Mouse (Mus musculus) adrenal gland, postnatal 4 days (tissue): ENCODE data around the gene Krt79. TPM values are rescaled to one million over a fixed set of nuclear protein-coding genes. Genes with fewer than 3 reads are reported as not detected.

Source experiments
- DNase-seq, 2 experiments: peaks; one replicate each; pipeline ENCODE4 v3.0.0; 2021 to 2022; ENCODE audit warnings: low spot score in 2 of 2, mixed read lengths in 2 of 2
- microRNA-seq: library from miRNA; unstranded; fragments of <30 nt; microRNA quantifications from one replicate; pipeline ENCODE4 v1.2.0, GENCODE M21; 2021
- total RNA-seq, 2 experiments: library from RNA; stranded (reverse); gene quantifications; 2 replicates each; pipeline ENCODE4 v1.2.3; 2021

The Krt79 gene
- total RNA-seq, 2 experiments from 2014 or later: 1.2 to 1.4 TPM

DNA sequence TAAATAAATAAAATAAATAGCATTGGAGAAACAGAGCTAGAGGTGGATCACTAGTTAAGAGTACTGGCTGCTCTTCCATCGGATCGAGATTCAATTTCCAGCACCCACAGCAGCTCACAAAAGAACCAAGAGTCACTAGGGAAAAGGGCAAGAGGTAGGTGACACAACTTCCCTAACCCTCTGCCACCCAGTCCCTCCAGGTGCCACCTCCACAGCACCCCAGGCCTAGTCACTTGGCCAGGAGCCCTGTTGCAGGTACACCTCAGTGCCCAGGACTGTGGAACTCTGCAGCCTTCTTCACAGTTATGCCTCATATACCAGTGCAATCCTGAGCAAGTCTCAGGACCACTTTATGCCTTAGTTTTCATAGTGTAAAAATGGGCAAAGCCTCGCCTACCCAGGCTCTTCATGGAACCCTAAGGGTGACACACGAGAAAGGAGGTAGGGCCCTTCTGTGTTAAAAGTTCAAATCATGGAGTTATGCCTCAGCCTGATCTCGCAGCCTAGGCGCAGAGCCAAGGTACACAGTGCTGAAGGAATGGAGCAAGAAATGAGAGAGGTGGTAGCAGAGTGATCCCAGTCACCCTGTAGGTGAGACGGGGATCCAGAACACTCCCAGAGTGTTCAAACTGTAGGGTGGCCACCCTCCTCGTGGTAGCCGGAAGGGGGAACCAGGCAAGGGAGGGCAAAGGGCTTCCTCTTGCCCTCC, 1.4 kb downstream of the Krt79 start:
- DNase-seq: no peak

DNA sequence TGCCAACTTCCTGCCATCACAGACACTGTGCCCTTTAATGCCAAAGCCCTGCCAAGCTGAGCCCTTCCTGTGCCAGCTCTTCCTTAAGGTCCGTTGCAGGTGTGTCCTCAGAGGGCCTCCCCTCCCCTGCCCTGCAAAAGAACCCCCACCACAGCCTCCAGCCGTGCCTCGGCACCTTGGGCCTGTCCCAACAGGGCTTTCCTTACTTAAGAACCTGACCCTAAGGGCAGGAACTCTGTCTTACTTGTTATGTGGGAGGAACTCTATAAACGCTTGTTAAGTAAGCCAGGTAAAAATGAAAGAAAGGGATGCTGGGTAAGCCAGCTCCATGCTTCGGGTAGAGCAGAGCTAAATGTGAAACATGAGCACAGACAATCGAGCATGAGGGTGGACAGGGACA, 7.1 kb downstream of the Krt79 start:
- no peak for DNase-seq

DNA sequence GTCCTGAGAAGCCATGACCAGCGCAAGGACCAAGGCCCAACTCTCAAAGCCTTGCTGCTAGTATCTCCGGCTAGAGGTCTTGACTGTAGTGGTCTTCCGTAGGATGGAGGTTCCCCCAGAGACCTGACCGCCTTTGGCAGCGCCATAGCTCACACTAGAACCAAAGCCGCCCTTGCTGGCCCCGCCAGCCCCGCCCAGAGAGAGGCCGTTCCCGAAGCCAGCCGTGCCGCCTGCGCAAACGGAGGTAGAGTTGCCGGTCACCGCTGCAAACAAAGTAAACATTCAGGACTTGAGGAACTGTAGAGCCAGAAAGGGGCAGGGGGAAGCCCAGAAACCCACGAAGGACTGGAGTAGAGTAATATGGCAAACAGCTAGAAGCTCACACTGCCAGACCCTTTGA, 10.5 kb downstream of the Krt79 start:
- no peak for DNase-seq

DNA sequence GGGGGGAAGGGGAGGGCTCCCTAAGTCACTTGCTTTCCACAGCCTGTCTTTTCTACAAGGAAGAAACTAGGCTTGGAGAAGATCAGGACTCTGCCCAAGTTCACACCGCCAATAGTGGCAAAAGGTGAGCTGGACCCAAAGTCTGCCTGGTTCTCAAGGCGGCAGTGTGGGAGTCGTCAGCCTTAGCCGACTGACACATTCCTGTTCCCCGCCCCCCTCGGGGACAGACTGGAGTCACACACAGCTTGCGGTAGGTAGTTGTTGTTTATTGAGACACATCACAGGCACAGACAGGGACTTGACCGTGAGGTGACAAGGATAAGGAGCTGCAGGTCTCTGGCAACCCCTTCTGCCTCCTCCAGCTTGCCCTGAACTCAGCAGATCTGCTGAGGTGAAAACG, 11.0 kb downstream of the Krt79 start:
- no peak for DNase-seq

DNA sequence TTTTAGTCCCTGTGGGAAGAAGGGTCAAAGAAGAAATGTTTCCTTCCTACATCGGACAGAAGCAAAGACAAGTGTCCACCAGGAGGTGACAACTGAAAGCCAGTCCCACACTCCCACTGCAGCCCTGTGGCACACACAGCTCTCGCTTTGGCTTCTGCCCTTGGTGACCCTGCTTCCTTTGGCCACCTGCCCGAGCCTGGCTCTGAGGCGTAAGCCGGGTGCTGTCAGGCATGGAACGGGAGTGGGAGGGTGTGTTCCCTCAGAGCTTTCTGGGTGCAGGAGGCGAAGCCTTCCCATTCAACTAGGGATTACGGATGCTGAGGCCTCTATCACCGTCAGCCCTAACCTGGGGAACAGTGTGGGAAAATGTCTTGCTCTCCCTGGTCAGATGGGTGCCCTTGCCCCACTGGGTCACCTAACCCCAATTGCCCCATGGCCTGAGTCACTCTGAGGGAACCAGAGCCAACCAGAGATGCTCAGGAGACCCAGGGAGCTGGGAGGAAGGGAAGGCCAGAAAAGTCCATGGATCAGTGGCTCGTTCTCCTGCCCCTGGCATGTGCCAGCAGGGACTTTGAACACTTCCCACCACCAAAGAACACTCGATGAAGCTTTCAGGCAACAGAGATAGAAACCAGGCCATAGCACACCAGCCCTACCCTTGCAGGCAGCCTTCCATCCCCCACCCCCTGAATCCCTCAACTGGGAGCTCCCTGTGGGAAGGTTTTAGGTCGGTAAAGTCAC, 12.6 kb downstream of the Krt79 start:
- no peak for DNase-seq

DNA sequence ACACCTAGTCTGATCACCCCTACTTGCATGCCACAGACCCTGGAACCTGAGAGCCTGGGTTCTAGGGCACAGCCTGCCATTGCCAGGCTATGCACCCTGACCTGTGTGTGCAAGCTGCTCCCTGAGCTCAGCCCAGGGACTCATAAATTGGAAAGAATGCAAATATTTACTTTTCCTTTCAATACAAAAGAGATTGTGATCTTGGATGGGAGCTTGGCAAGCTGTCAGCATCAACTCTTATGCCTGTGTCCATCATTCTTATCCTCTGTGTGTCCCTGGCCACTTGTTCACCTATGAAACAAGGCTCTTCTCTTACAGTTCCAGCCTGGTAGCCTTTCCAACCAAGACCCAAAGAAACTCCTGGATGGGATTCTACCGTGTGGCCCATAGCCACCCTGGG, 15.1 kb downstream of the Krt79 start:
- no peak for DNase-seq

DNA sequence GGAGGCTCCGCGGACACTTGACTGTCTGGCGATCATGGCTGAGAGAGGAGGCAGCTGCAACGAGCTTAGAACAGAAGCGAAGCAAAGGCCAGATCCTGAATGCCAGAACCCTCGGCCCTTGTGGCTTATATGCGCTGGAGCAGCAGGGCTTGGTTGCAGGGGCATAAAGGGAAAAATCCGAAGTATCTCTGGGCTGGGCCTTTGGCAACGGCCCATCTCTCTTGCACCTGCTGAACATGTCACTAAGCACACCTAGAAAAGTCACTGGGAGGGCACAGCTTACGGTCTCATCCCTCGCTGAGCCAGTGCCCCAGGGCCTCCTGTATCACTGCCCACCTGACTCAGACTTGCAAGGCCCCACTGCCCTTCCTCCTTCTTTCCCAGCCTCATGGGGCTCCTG, 15.5 kb downstream of the Krt79 start, which contains the start of gene Krt4:
Krt4 (minus strand) TSS at position 101 of the 400 bp plus-strand sequence.
- DNase-seq: no peak

DNA sequence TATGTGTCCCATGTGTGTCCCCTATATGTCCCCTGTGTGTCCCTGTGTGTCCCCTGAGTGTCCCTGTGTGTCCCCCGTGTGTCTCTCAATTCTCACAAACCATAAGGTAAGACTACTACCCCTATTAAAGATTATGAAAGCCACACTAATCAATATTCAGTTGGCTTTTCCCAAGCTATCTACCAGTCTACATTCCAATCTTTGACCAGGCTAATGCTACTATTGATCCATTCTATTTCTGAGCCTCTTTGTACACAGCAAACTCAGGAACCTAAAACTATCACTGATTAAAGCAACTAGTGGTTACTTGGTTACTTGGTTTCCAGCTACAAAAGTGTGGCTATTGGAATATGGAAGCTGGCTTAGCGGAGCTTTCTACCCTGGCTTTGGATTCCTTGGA, 17.8 kb downstream of the Krt79 start:
- DNase-seq: no peak

DNA sequence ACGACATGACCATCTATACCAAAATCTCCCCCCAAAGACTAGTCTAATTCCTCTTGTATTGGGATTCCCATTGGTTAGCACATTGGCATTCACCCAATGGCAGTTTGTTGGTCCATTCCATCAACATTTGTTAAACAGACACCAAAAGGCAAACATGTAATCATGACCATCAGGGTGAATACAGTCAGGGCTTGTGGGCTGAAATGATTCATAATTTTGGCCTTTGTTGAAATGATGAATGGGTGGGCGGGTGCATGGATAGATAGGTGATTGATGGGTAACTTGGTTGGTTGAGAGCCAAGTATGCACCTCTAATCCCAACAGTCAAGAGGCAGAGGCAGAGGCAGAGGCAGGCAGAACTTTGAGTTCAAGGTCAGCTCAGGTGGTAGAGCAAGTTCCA, 24.1 kb downstream of the Krt79 start:
- DNase-seq: no peak

DNA sequence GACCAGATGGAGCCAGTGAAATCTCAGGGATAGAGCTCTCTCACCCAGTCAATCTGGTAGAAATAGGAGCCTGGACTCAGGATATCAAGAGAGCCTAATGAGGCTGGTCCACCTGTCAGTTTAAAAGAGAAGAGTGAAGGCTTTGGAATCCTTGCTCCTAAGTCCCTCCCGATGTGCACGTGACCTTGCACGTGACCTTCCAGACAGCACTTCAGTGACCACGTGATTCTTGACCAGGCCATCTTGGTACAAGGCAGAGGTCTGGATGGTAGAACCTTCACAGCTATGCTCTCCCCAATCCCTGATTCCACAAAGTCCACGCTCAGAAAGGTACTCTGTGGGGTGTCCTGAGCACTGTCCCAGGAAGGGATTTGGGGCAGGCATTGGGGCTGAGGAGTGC, 35.3 kb downstream of the Krt79 start:
- DNase-seq: no peak

DNA sequence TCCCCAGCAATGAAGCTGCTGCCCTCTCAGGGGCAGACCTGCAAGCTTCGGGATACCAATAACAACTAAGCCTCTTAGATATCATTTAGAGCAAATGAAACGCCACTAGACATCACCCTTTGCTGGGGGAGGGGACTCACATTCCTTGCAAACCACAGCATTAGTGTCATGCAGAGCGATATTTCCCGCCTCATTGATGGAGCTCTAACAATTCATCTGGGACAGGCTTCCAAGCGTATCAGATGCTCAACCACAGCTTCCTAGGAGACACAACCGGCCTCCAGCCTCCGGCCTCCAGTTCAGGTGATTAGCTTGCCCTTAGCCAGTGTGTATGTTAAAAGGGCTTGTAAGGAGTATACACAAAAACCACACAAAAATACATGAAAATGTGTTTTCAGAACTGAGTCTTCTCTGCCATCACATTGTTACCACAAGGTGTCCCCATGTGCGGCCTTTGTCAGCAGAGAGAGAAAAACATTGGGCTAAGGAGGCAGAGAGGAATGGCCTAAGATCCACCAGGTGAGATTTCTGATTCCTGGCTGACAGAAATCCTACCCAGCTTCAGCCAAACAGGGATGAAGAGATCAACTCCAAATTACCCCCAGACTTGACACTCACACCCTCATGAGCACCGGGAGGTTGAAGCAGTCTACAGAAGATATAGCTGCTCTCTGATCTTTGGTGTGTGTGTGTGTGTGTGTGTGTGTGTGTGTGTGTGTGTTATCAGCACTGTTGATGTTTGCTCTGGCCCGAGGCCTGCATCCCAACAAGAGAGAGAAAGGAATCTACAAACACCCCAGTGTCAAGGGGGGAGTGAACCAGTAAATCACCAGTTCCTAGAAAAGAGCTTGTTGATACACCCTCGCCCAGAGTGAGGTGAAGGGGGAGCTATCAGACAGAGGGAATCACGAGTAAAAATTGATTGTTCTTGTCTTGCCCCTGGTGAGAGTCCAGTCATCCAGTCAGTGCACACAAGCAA, 37.7 kb downstream of the Krt79 start:
- DNase-seq: no peak

DNA sequence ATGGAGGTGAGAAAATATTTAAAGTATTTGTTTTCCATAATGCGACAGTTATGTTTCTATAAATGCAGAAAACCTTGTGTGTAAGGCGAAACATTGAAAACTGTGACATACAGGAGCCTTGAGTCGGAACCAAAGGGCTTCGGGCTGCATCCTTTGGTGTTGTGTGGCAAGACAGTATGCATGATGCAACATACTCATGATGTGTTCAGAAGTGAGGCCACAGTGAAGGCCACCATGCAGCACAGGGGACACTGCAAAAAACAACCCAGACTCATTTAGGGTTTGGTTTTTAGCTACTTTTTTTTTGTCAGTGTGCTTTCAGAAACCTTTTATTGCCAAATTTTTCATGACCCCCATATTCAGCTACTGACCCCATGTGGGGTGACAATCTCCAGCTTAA, 44.9 kb downstream of the Krt79 start:
- DNase-seq: no peak

DNA sequence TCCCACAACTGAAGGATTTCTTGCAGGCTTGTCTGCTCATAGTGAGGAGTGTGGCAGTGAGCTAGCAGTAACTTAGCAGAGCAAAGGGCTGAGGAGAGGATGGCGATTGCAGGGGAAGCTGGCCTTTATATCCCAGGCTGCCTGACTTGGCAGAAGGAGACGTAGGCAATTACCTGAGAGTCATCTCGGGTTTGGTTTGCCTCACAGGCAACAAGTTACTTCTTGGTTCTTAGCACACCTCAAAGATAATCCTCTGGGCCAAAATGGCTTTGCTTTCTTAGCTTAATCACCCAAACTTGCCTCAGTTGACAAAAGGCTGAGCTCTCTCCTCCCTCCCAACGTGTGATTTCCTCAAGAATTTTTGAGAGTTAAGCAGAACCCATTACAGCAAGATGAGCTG, 47.3 kb downstream of the Krt79 start, which contains the start of gene Krt76:
Krt76 (minus strand) TSS at position 101 of the 400 bp plus-strand sequence.
- DNase-seq: no peak

DNA sequence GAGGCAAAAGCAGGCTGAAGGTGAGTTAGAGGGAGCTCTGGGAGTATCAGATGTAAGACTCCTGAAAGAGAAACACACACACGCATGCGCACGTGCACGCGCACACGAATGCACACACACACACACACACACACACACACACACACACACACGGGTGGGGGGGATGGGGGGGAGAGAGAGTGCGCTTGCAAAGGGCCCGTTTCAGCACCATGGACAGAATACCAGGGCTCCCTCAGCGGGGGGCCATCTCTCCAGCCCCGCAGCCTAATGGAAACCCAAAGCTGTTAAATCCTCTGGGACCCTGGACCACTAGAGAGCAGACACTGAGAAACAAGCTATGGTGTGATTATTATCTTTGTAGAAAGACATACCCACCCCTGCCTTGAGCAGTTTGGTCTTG, 60.3 kb downstream of the Krt79 start:
- no peak for DNase-seq

Small RNA genes lying within 50 kb of the gene (microRNA-seq; reads per million reads assigned to microRNA genes)
- not detected for gene Gm44356

Other genes with a start within 250 kb of the Krt79 start
- gene Krt6a, start 246.0 kb downstream of the Krt79 start, total RNA-seq: not detected
- gene Krt5, start 227.4 kb downstream of the Krt79 start, total RNA-seq: not detected
- not detected for gene Krt71, start 197.2 kb downstream of the Krt79 start, total RNA-seq
- gene Krt72, start 153.9 kb downstream of the Krt79 start, total RNA-seq: not detected
- gene Krt73, start 138.0 kb downstream of the Krt79 start, total RNA-seq: not detected
- gene Krt2, start 122.2 kb downstream of the Krt79 start, total RNA-seq: not detected
- gene Krt1, start 89.5 kb downstream of the Krt79 start, total RNA-seq: under 1 TPM; 0.39 to 0.45 TPM
- gene Krt77, start 70.6 kb downstream of the Krt79 start, total RNA-seq: not detected
- gene Krt76, start 47.4 kb downstream of the Krt79 start, total RNA-seq: not detected
- not detected for gene Krt4, start 15.6 kb downstream of the Krt79 start, total RNA-seq
- gene Krt78, start 14.0 kb upstream of the Krt79 start, total RNA-seq: not detected
- gene Krt8, start 64.2 kb upstream of the Krt79 start, total RNA-seq: 10 to 100 TPM; 18.8 TPM
- 10 to 100 TPM; 17.3 to 22.9 TPM for gene Krt18, start 87.9 kb upstream of the Krt79 start, total RNA-seq
- gene Eif4b, start 133.4 kb upstream of the Krt79 start, total RNA-seq: 100 to 1,000 TPM; 352 to 356 TPM
- 10 to 100 TPM; 60.9 to 63.6 TPM for gene Tns2, start 160.1 kb upstream of the Krt79 start, total RNA-seq
- gene Spryd3, start 195.9 kb upstream of the Krt79 start, total RNA-seq: 10 to 100 TPM; 32.5 to 35.9 TPM
- 10 to 100 TPM; 33.9 to 34.4 TPM for gene Igfbp6, start 204.0 kb upstream of the Krt79 start, total RNA-seq
- 1 to 10 TPM in 1 of 2 experiments, under 1 TPM in 1; 0.78 to 3.8 TPM for gene Soat2, start 210.2 kb upstream of the Krt79 start, total RNA-seq